Comparison of ENCODE assay signal across 17 mouse cellular contexts in the genomic region with DNA sequence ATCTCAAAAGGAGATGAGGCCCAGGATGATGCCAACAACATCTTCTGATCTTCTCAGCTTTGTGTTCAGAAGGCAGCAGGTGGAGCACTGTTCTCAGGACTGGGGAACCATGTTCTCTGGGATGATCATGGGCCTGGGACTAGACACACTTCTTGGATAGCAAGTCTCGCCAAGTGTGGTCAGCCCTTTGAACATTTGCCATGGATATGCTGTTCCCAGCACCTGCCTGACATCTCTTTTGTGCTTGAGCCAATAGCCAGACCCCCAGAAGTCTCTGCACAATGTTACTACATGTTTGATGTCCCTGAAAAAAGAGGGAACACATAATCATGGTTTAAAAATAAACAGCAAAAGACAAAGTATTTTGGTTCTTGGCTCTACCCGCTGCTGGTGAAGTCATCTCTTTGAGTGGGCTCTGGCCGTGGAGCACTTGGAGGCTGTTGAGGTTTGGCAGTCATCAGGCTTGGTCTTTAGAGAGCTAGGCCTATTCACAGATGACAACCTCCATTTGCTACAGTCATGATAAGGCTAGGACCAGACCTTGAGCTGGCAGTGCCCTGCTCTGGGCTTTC. TPM values are rescaled to one million over a fixed set of nuclear protein-coding genes. Genes with fewer than 3 reads are reported as not detected.
DNase-seq lines count a peak whose midpoint lies in the region; ATAC-seq lines count a peak whose summit lies in the region.
"Had no signal": no experiment of that assay in that cellular context is flagged by ENCODE, and none has a peak within 500 bp of the region (broad histone marks: within the 10 kb centered on the region; RNA-seq: fewer than 3 reads in every experiment).

No protein-coding gene starts in this region.

- ATAC-seq in erythroblast, adult 5-6 weeks (replicated peaks; ENCODE audit: low FRiP score, poor library complexity, severe bottlenecking): no peak
- ATAC-seq: forebrain, postnatal 0 days had no signal

- intact Hi-C loops in gastrocnemius, postnatal 14 days (cut with DNase I; ENCODE audit: low total_unique reads): no loop called here
- intact Hi-C loops in heart, postnatal 14 days (cut with DNase I): no loop called here

- DNase-seq in gastrocnemius, postnatal 14 days: peak; percentile 23
- no peak for DNase-seq in gastrocnemius, postnatal 10 days
- peak; percentile 78 to 79 for DNase-seq in heart, adult 9 months (ENCODE audit: low spot score in 2 of 2)
- peak; percentile 36 to 44 for DNase-seq in heart, postnatal 14 days
- DNase-seq in lung, postnatal 25 days (ENCODE audit: low spot score): peak; percentile 7
- no peak for DNase-seq in right cerebral cortex, postnatal 36 days (ENCODE audit: low spot score in 2 of 2)
- no peak for DNase-seq in embryo, embryonic 10 days (ENCODE audit: low spot score)
- DNase-seq: adrenal gland, postnatal 25 days; cerebellum, adult 8-10 months; cerebellum, postnatal 36 days; forebrain, postnatal 0 days; kidney, adult 18-20 months; left cerebral cortex, postnatal 4 days; right cerebral cortex, adult 18-20 months; thymus, adult 2 months; thymus, postnatal 4 days had no signal

RNA-seq across cellular contexts. Expression of gene Ttc32, which starts 47.8 kb away (rescaled TPM):
- total RNA-seq in gastrocnemius, postnatal 14 days (2021): 10 to 100 TPM; 14.5 to 16.7 TPM
- 10 to 100 TPM; 14.4 to 15.7 TPM for total RNA-seq in gastrocnemius, postnatal 10 days (2021)
- total RNA-seq in heart, postnatal 14 days (2021): 10 to 100 TPM; 20.8 to 24.2 TPM
- 6.9 and 7.5 TPM in 2 replicates for total RNA-seq in erythroblast, adult 5-6 weeks (2015; ENCODE audit: low replicate concordance)
- total RNA-seq in erythroblast, adult 5-6 weeks (2017; ENCODE audit: low replicate concordance): 3.1 and 6.6 TPM in 2 replicates

Comparison
In these comparisons a context has a peak if more than half of its experiments do, and no peak if none do; other contexts are left out.
1. DNase-seq: peak in gastrocnemius, postnatal 14 days (single experiment), heart, adult 9 months (2 of 2), heart, postnatal 14 days (2 of 2) and lung, postnatal 25 days (single experiment); none in gastrocnemius, postnatal 10 days (single experiment), right cerebral cortex, postnatal 36 days (0 of 2) and embryo, embryonic 10 days (single experiment).